Mouse (Mus musculus): ENCODE measurements around the gene Plekhm1. TPM values are rescaled to one million over a fixed set of nuclear protein-coding genes. Genes with fewer than 3 reads are reported as not detected.
A peak's percentile ranks its signal among the peaks of the same experiment; 100 is the strongest.
"Not testable (repeated sequence)": the region's sequence is repeated elsewhere in the genome, so short reads cannot be mapped to it uniquely, and the experiment has no call there.

The Plekhm1 gene
- polyA plus RNA-seq, 1 experiment = 18.5 TPM

- Histone ChIP-seq H3K27me3 (ENCODE audit: control insufficient read depth, insufficient read depth, low read length) (no peaks in the 10 kb centered on the region), H3K4me3 (replicated peaks; ENCODE audit: insufficient read depth, low read depth, low read length) (no peak overlapping the region), H3K4me1 (ENCODE audit: control insufficient read depth, insufficient read depth, low read length) (0 out of 2 replicates have a peak, but pooled peaks cover 3% of the 10 kb centered on the region), H3K27ac (ENCODE audit: insufficient read depth, low read length) (no peak overlapping the region)
- DNase-seq = no peak
- WGBS = 67% methylated on average over 7 of the region's 7 CpGs
- no peak for TF ChIP-seq CTCF (IDR thresholded peaks at IDR 0.05; ENCODE audit: borderline replicate concordance, insufficient read depth, low read depth, low read length)
- no peak for TF ChIP-seq POLR2A (IDR thresholded peaks at IDR 0.05; ENCODE audit: borderline replicate concordance, insufficient read depth, low read length)
These were observed 81.7 kb downstream of the Plekhm1 start for GRCm38 (mm10) chr11:103330651-103331319.

DNA sequence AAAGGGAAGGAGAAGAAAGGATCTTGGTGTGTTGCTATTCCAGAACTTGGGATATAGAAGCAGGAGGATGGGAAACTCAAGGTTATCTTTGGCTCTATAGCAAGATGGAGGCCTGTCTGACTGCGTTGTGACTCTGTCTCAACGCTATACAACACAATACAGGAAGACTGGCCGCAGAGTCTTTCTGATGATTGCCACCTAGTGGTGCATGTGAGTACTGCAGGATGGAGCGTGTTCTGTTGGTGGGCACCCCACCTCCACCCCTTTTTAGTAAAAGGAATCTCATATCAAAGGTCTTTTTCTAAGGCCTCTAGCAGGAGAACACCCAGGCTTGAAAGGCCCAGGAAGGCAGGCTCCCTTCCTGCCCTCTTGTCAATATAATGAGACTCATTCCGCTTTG, 85.5 kb downstream of the Plekhm1 start:
- DNase-seq = peak; percentile 66 to 82
- no peaks in the 10 kb centered on the region for H3K4me1 ChIP-seq (ENCODE audit: control insufficient read depth, insufficient read depth, low read length)
- no peak overlapping the region for H3K27ac ChIP-seq (ENCODE audit: insufficient read depth, low read length)
- no peaks in the 10 kb centered on the region for H3K27me3 ChIP-seq (ENCODE audit: control insufficient read depth, insufficient read depth, low read length)
- WGBS = 16% methylated on average over 5 of the region's 5 CpGs
- H3K4me3 ChIP-seq (replicated peaks; ENCODE audit: insufficient read depth, low read depth, low read length) = no peak overlapping the region
- peak; percentile 94 for TF ChIP-seq CTCF (IDR thresholded peaks at IDR 0.05; ENCODE audit: borderline replicate concordance, insufficient read depth, low read depth, low read length)
- TF ChIP-seq POLR2A (IDR thresholded peaks at IDR 0.05; ENCODE audit: borderline replicate concordance, insufficient read depth, low read length) = no peak

GRCm38 (mm10) chr11:103325172-103325571, 87.3 kb downstream of the Plekhm1 start:
- no peak overlapping the region for H3K27ac ChIP-seq (ENCODE audit: insufficient read depth, low read length)
- no peaks in the 10 kb centered on the region for H3K4me1 ChIP-seq (ENCODE audit: control insufficient read depth, insufficient read depth, low read length)
- H3K4me3 ChIP-seq (replicated peaks; ENCODE audit: insufficient read depth, low read depth, low read length) = no peak overlapping the region
- 5% methylated on average over 8 of the region's 8 CpGs for WGBS
- TF ChIP-seq CTCF (IDR thresholded peaks at IDR 0.05; ENCODE audit: borderline replicate concordance, insufficient read depth, low read depth, low read length) = peak; percentile 90
- no peak for TF ChIP-seq POLR2A (IDR thresholded peaks at IDR 0.05; ENCODE audit: borderline replicate concordance, insufficient read depth, low read length)
- no peaks in the 10 kb centered on the region for H3K27me3 ChIP-seq (ENCODE audit: control insufficient read depth, insufficient read depth, low read length)
- DNase-seq = peak; percentile 65 to 77

DNA sequence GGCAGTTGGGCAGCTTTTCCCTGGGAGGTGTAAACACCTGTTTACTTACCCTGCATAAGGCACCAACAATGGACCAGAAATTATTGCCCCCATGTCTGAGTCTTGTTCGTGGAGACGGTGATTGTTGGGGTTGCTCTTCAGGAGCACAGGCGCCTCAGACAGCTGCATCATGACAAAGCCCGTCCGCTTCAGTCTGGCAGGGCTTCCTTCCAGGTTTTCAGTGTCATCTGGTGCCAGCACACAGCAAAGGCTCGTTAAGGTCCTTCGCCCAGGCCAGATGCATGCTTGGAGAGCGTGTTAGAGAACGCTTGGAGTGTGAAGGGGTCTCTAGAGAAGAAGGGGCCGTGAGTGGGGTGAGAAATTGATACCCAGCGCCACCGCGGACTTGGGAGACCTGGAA, 87.8 kb downstream of the Plekhm1 start:
- Histone ChIP-seq H3K27ac (ENCODE audit: insufficient read depth, low read length) (no peak overlapping the region), H3K27me3 (ENCODE audit: control insufficient read depth, insufficient read depth, low read length) (no peaks in the 10 kb centered on the region), H3K4me1 (ENCODE audit: control insufficient read depth, insufficient read depth, low read length) (no peaks in the 10 kb centered on the region), H3K4me3 (replicated peaks; ENCODE audit: insufficient read depth, low read depth, low read length) (no peak overlapping the region)
- TF ChIP-seq CTCF (IDR thresholded peaks at IDR 0.05; ENCODE audit: borderline replicate concordance, insufficient read depth, low read depth, low read length) (no peak), POLR2A (IDR thresholded peaks at IDR 0.05; ENCODE audit: borderline replicate concordance, insufficient read depth, low read length) (no peak)
- 13% methylated on average over 13 of the region's 13 CpGs for WGBS
- DNase-seq = no peak

- not testable (repeated sequence) for H3K4me1 ChIP-seq (ENCODE audit: control insufficient read depth, insufficient read depth, low read length); DNase-seq; H3K27me3 ChIP-seq (ENCODE audit: control insufficient read depth, insufficient read depth, low read length); H3K4me3 ChIP-seq (replicated peaks; ENCODE audit: insufficient read depth, low read depth, low read length); H3K27ac ChIP-seq (ENCODE audit: insufficient read depth, low read length)
- WGBS = 60% methylated on average over 4 of the region's 4 CpGs
These were observed 89.7 kb downstream of the Plekhm1 start for GRCm38 (mm10) chr11:103322832-103323231.

DNA sequence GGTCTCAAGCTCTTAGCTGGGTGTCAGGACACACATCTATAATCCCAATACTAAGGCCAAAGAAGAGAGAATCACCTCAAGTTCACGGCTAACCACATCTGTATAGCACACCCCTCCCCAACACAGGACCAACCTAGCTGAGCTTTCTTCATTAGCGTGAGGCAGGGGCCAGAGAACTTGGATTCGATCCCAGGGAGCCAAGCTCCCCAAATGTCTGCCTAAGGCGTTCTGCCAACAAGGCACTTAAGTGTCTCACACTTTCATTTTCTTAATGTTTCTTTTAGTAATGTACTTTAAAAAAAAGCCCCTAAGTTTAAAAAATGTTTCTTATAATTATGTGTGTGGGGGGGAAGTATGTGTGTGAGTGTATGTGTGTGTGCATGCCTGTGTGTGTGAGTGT, 91.8 kb downstream of the Plekhm1 start:
- no peak overlapping the region for H3K4me3 ChIP-seq (replicated peaks; ENCODE audit: insufficient read depth, low read depth, low read length)
- 43% methylated on average over 4 of the region's 4 CpGs for WGBS
- no peak overlapping the region for H3K27ac ChIP-seq (ENCODE audit: insufficient read depth, low read length)
- H3K27me3 ChIP-seq (ENCODE audit: control insufficient read depth, insufficient read depth, low read length) = no peaks in the 10 kb centered on the region
- TF ChIP-seq POLR2A (IDR thresholded peaks at IDR 0.05; ENCODE audit: borderline replicate concordance, insufficient read depth, low read length) (no peak), CTCF (IDR thresholded peaks at IDR 0.05; ENCODE audit: borderline replicate concordance, insufficient read depth, low read depth, low read length) (no peak)
- H3K4me1 ChIP-seq (ENCODE audit: control insufficient read depth, insufficient read depth, low read length) = no peaks in the 10 kb centered on the region
- DNase-seq = no peak

- no peak overlapping the region for H3K27ac ChIP-seq (ENCODE audit: insufficient read depth, low read length)
- WGBS = 80% methylated on average over 8 of the region's 8 CpGs
- H3K27me3 ChIP-seq (ENCODE audit: control insufficient read depth, insufficient read depth, low read length) = no peaks in the 10 kb centered on the region
- H3K4me3 ChIP-seq (replicated peaks; ENCODE audit: insufficient read depth, low read depth, low read length) = no peak overlapping the region
- no peak for DNase-seq
- TF ChIP-seq CTCF (IDR thresholded peaks at IDR 0.05; ENCODE audit: borderline replicate concordance, insufficient read depth, low read depth, low read length) (no peak), POLR2A (IDR thresholded peaks at IDR 0.05; ENCODE audit: borderline replicate concordance, insufficient read depth, low read length) (no peak)
- H3K4me1 ChIP-seq (ENCODE audit: control insufficient read depth, insufficient read depth, low read length) = no peaks in the 10 kb centered on the region
These were observed 92.3 kb downstream of the Plekhm1 start for GRCm38 (mm10) chr11:103320196-103320595.

DNA sequence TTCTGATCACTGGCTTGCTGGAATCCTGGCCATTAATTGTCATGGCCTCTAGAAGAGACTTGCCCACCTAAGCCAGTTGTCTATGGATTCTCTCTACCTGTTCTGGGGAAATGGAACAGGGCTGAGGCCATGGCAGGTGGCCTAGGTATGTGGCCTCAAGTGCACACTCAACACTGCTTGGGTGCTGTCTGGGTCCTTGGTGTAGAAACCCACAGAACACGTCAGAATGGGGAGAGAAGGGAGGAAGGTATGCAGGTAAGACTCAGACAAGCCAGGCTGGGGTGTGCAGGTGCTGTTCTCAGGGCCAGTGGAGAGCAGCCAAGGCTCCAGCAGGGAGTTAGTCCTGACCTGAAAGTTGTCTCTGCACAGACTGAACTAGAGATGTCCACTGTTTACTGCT, 94.4 kb downstream of the Plekhm1 start:
- Histone ChIP-seq H3K27me3 (ENCODE audit: control insufficient read depth, insufficient read depth, low read length) (no peaks in the 10 kb centered on the region), H3K4me3 (replicated peaks; ENCODE audit: insufficient read depth, low read depth, low read length) (no peak overlapping the region), H3K4me1 (ENCODE audit: control insufficient read depth, insufficient read depth, low read length) (no peaks in the 10 kb centered on the region), H3K27ac (ENCODE audit: insufficient read depth, low read length) (no peak overlapping the region)
- WGBS = 63% methylated on average over 1 of the region's 1 CpGs
- DNase-seq = no peak
- no peak for TF ChIP-seq POLR2A (IDR thresholded peaks at IDR 0.05; ENCODE audit: borderline replicate concordance, insufficient read depth, low read length)
- TF ChIP-seq CTCF (IDR thresholded peaks at IDR 0.05; ENCODE audit: borderline replicate concordance, insufficient read depth, low read depth, low read length) = no peak
